Mouse (Mus musculus): ENCODE results near the gene Tnpo1. TPM values are rescaled to one million over a fixed set of nuclear protein-coding genes. Genes with fewer than 3 reads are reported as not detected.

Gene Tnpo1
- polyA plus RNA-seq, 1 experiment, result 27.0 TPM

DNA sequence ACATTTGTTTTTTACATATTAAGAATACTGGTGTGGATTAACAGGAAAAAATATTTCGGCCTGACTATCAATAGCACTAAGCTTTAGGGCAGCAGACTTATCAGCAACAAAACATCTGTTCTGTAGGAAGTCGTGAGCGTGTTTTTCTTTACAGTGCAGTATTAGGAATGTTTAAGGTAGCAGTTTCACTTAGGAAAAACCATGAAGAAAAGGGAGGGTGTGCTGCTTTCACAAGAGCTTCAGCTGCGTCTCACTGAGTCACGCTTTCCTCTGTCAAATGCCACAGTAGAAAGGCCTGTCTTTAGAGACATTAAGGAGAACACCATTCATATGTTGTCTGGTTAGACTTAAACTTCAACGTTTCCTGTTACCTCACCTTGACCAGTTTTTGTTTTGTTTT is 116.0 kb downstream of the Tnpo1 start:
- peaks cover 2% of the 10 kb centered on the region; the same call in 1 of the 2 replicates for H3K36me3 ChIP-seq (ENCODE audit: control insufficient read depth, insufficient read depth, low read length)
- H3K27ac ChIP-seq (ENCODE audit: insufficient read depth, low read depth, low read length), result peak overlapping the region; percentile 19; the same call in 1 of the 2 replicates
- peak; percentile 14 for DNase-seq
- peaks cover 10% of the 10 kb centered on the region; the same call in 1 of the 2 replicates for H3K4me1 ChIP-seq (ENCODE audit: control insufficient read depth, insufficient read depth, low read length)
- H3K27me3 ChIP-seq (replicated peaks; ENCODE audit: control insufficient read depth, insufficient read depth, low read length), result no peaks in the 10 kb centered on the region
- WGBS, result 30% methylated on average over 6 of the region's 6 CpGs
- TF ChIP-seq CTCF (conservative IDR thresholded peaks at IDR 0.05; ENCODE audit: insufficient read depth, insufficient read length, low read depth, low read length) (no peak), POLR2A (IDR thresholded peaks at IDR 0.05; ENCODE audit: low read depth, low read length) (no peak)
- H3K4me3 ChIP-seq (ENCODE audit: insufficient read depth, low read depth, low read length), result no peak overlapping the region

DNA sequence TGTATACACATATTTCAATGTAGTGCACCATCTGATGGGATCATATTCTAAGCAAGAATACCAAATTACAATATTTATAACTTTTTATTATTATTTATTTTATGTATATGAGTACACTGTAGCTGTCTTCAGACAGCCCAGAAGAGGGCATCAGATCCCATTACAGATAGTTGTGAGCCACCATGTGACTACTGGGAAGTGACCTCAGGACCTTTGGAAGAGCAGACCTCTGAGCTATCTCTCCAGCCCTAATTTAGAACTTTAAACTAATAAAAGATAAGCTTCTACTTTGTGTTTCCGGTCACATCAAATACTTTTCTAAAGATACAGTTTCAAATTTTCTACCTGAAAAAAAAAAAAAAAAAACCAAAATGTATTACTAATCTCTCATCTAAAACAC is 117.1 kb downstream of the Tnpo1 start:
- peaks cover 3% of the 10 kb centered on the region; the same call in 1 of the 2 replicates for H3K36me3 ChIP-seq (ENCODE audit: control insufficient read depth, insufficient read depth, low read length)
- H3K27me3 ChIP-seq (replicated peaks; ENCODE audit: control insufficient read depth, insufficient read depth, low read length), result no peaks in the 10 kb centered on the region
- peak; percentile 19 for DNase-seq
- no peak for TF ChIP-seq CTCF (conservative IDR thresholded peaks at IDR 0.05; ENCODE audit: insufficient read depth, insufficient read length, low read depth, low read length)
- no peak for TF ChIP-seq POLR2A (IDR thresholded peaks at IDR 0.05; ENCODE audit: low read depth, low read length)
- WGBS, result 67% methylated on average over 1 of the region's 1 CpGs
- H3K4me3 ChIP-seq (ENCODE audit: insufficient read depth, low read depth, low read length), result no peak overlapping the region
- H3K4me1 ChIP-seq (ENCODE audit: control insufficient read depth, insufficient read depth, low read length), result peaks cover 10% of the 10 kb centered on the region; the same call in 1 of the 2 replicates
- no peak overlapping the region for H3K27ac ChIP-seq (ENCODE audit: insufficient read depth, low read depth, low read length)

DNA sequence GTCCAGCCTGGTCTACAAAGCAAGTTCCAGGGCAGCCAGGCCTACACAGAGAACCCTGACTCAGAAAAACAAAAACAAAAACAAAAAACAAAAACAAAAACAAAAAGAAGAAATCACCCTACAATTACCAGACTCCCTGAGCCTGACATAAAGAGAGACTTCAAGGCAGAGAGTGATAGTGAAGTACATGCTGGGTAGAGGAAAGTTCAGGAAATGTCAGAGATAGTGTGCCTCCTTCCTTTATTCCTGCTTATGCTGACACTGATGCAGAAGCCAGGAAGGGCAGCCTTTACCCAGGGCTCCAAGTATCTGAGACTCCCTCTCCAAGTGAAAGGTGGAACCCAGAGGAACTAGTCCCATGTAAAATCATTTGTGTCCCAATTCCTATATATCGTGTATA is 121.7 kb downstream of the Tnpo1 start:
- TF ChIP-seq CTCF (conservative IDR thresholded peaks at IDR 0.05; ENCODE audit: insufficient read depth, insufficient read length, low read depth, low read length) (no peak), POLR2A (IDR thresholded peaks at IDR 0.05; ENCODE audit: low read depth, low read length) (no peak)

DNA sequence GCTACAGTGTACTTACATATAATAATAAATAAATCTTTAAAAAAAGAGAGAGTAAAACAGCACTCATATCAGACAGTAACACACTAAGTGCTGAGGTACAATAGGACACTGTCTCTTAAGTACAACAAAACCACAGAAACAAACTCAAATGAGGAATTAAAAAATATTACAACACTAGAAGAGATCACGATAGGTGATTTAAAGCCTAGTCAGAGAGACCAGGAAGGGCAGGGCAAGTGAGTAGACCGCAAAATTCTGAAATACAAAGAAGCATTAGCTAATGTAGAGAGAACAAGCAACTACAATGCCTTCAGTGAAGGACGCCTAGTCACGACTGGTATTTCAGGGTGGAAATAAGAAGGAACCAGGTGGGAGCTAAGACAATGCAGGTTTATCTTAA is 122.5 kb downstream of the Tnpo1 start:
- TF ChIP-seq CTCF (conservative IDR thresholded peaks at IDR 0.05; ENCODE audit: insufficient read depth, insufficient read length, low read depth, low read length) (no peak), POLR2A (IDR thresholded peaks at IDR 0.05; ENCODE audit: low read depth, low read length) (no peak)
- Histone ChIP-seq H3K4me3 (ENCODE audit: insufficient read depth, low read depth, low read length) (no peak overlapping the region), H3K27ac (ENCODE audit: insufficient read depth, low read depth, low read length) (no peak overlapping the region), H3K4me1 (ENCODE audit: control insufficient read depth, insufficient read depth, low read length) (no peaks in the 10 kb centered on the region), H3K27me3 (replicated peaks; ENCODE audit: control insufficient read depth, insufficient read depth, low read length) (no peaks in the 10 kb centered on the region), H3K36me3 (ENCODE audit: control insufficient read depth, insufficient read depth, low read length) (peaks cover 9% of the 10 kb centered on the region)
- no peak for DNase-seq
- 66% methylated on average over 4 of the region's 4 CpGs for WGBS

More for the DNA sequence above, 121.7 kb downstream of the Tnpo1 start:
- no peak for DNase-seq
- H3K4me3 ChIP-seq (ENCODE audit: insufficient read depth, low read depth, low read length), result no peak overlapping the region
- H3K36me3 ChIP-seq (ENCODE audit: control insufficient read depth, insufficient read depth, low read length), result peaks cover 9% of the 10 kb centered on the region
- H3K27ac ChIP-seq (ENCODE audit: insufficient read depth, low read depth, low read length), result no peak overlapping the region
- 92% methylated on average over 1 of the region's 1 CpGs for WGBS
- H3K4me1 ChIP-seq (ENCODE audit: control insufficient read depth, insufficient read depth, low read length), result no peaks in the 10 kb centered on the region
- no peaks in the 10 kb centered on the region for H3K27me3 ChIP-seq (replicated peaks; ENCODE audit: control insufficient read depth, insufficient read depth, low read length)

DNA sequence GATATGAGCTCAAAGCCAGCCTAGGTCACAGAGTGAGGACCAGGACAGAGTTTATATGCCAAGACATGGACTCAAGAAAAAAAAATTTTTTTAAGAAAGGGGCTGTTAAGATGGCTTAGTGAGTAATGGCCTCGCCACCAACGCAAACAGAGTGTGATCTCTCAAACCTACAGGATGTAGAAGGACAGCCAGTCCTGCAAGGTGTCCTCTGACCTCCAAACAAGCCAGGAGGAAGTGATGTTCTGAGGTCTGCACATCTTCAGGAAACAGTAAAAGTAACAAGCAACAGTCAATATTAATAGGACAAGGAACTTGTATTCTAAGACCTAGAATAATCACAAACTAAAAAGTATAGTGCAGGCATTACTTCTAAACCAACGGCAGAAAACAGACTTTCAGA is 123.2 kb downstream of the Tnpo1 start:
- peak; percentile 19 for DNase-seq
- Histone ChIP-seq H3K27me3 (replicated peaks; ENCODE audit: control insufficient read depth, insufficient read depth, low read length) (no peaks in the 10 kb centered on the region), H3K27ac (ENCODE audit: insufficient read depth, low read depth, low read length) (peak overlapping the region; percentile 31; the same call in 1 of the 2 replicates), H3K4me3 (ENCODE audit: insufficient read depth, low read depth, low read length) (no peak overlapping the region), H3K4me1 (ENCODE audit: control insufficient read depth, insufficient read depth, low read length) (no peaks in the 10 kb centered on the region), H3K36me3 (ENCODE audit: control insufficient read depth, insufficient read depth, low read length) (peaks cover 9% of the 10 kb centered on the region)
- WGBS, result 73% methylated on average over 3 of the region's 3 CpGs
- TF ChIP-seq CTCF (conservative IDR thresholded peaks at IDR 0.05; ENCODE audit: insufficient read depth, insufficient read length, low read depth, low read length) (no peak), POLR2A (IDR thresholded peaks at IDR 0.05; ENCODE audit: low read depth, low read length) (no peak)

DNA sequence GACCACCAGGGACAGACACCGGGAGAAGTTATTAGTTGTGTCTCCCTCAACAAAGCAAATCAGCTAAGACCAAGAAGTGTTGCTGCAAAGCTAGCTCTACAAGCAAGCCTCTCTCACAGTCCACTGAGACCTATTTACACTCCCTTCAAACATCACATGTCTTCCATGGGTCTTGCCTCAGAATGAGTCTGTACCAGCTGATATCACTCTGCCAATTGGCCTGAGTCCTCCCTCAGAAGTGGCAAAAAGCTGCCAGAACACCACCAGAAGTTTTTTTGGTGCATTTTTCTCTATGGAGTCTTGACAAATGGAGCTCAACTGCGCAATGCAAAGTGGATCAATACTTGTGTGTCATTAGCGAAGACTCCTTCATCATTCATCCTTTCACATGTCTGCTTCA is 130.7 kb downstream of the Tnpo1 start:
- no peak for DNase-seq
- TF ChIP-seq POLR2A (IDR thresholded peaks at IDR 0.05; ENCODE audit: low read depth, low read length) (no peak), CTCF (conservative IDR thresholded peaks at IDR 0.05; ENCODE audit: insufficient read depth, insufficient read length, low read depth, low read length) (no peak)
- H3K27ac ChIP-seq (ENCODE audit: insufficient read depth, low read depth, low read length), result no peak overlapping the region
- H3K36me3 ChIP-seq (ENCODE audit: control insufficient read depth, insufficient read depth, low read length), result peaks cover 7% of the 10 kb centered on the region
- 98% methylated on average over 3 of the region's 3 CpGs for WGBS
- H3K27me3 ChIP-seq (replicated peaks; ENCODE audit: control insufficient read depth, insufficient read depth, low read length), result no peaks in the 10 kb centered on the region
- no peak overlapping the region for H3K4me3 ChIP-seq (ENCODE audit: insufficient read depth, low read depth, low read length)
- peaks cover 4% of the 10 kb centered on the region; the same call in 1 of the 2 replicates for H3K4me1 ChIP-seq (ENCODE audit: control insufficient read depth, insufficient read depth, low read length)

DNA sequence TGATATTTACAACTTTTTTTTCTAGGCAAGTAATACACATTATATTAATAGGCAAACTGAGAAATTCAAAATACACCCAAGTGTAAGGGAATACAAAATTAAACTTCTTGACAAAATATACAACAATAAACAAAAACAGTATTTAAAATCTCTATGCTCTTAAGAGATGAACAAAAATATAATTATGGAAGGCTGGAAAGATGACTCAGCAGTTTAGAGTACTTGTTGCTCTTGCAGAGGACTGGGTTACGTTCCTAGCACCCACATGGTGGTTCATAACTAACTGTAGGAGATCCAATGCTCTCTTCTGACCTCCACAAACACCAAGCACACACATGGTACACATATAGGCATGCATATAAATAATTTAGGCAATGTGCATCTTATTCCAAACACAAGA is 133.3 kb downstream of the Tnpo1 start:
- 87% methylated on average over 1 of the region's 1 CpGs for WGBS
- no peak for DNase-seq

More for the DNA sequence above, 133.3 kb downstream of the Tnpo1 start:
- peaks cover 4% of the 10 kb centered on the region; the same call in 1 of the 2 replicates for H3K4me1 ChIP-seq (ENCODE audit: control insufficient read depth, insufficient read depth, low read length)
- H3K27ac ChIP-seq (ENCODE audit: insufficient read depth, low read depth, low read length), result no peak overlapping the region
- H3K27me3 ChIP-seq (replicated peaks; ENCODE audit: control insufficient read depth, insufficient read depth, low read length), result no peaks in the 10 kb centered on the region
- TF ChIP-seq POLR2A (IDR thresholded peaks at IDR 0.05; ENCODE audit: low read depth, low read length) (no peak), CTCF (conservative IDR thresholded peaks at IDR 0.05; ENCODE audit: insufficient read depth, insufficient read length, low read depth, low read length) (no peak)
- no peak overlapping the region for H3K4me3 ChIP-seq (ENCODE audit: insufficient read depth, low read depth, low read length)
- H3K36me3 ChIP-seq (ENCODE audit: control insufficient read depth, insufficient read depth, low read length), result peaks cover 5% of the 10 kb centered on the region
